Mouse (Mus musculus) testis, adult 2 months (tissue): ENCODE measurements around the gene Cyfip1. TPM values are rescaled to one million over a fixed set of nuclear protein-coding genes. Genes with fewer than 3 reads are reported as not detected.

Experiments used
- H3K27ac ChIP-seq: fragments of 200-500 bp; 2 replicates; pipeline ENCODE4 v1.5.1; 2012; ENCODE audit warnings: low read depth, low read length; ENCODE audit not compliant: control insufficient read depth, insufficient read depth
- H3K27me3 ChIP-seq: fragments of 200-500 bp; 2 replicates; pipeline ENCODE4 v1.6.1; 2012; ENCODE audit warnings: mild to moderate bottlenecking, low read length, moderate library complexity; ENCODE audit not compliant: control insufficient read depth, insufficient read depth
- H3K36me3 ChIP-seq: fragments of 200-500 bp; 2 replicates; pipeline ENCODE4 v1.6.1; 2012; ENCODE audit warnings: mild to moderate bottlenecking, low read length; ENCODE audit not compliant: control insufficient read depth, insufficient read depth
- H3K4me1 ChIP-seq: fragments of 200-500 bp; 2 replicates; pipeline ENCODE4 v1.6.1; 2012; ENCODE audit warnings: low read length; ENCODE audit not compliant: control insufficient read depth, insufficient read depth
- H3K4me3 ChIP-seq: fragments of 200-500 bp; 2 replicates; pipeline ENCODE4 v1.5.1; 2012; ENCODE audit warnings: low read depth, mild to moderate bottlenecking, low read length, moderate library complexity, mixed read lengths; ENCODE audit not compliant: control insufficient read depth
- CTCF ChIP-seq: fragments of 200-500 bp; IDR thresholded peaks from 2 replicates; pipeline ENCODE4 v1.5.1; 2012; ENCODE audit warnings: low read depth, mild to moderate bottlenecking, inconsistent platforms, low read length, moderate library complexity; ENCODE audit not compliant: control insufficient read depth, insufficient read depth, insufficient replicate concordance
- POLR2A ChIP-seq: fragments of 200-500 bp; IDR thresholded peaks from 2 replicates; pipeline ENCODE4 v1.6.1; 2012; ENCODE audit warnings: low read depth, mild to moderate bottlenecking, inconsistent platforms, low read length, moderate library complexity; ENCODE audit not compliant: control insufficient read depth
- polyA plus RNA-seq: library from polyadenylated mRNA; depleted of rRNA; stranded (reverse); fragments of >200 nt; gene quantifications from 2 replicates; pipeline ENCODE4 v1.2.3, GENCODE M21; 2012

Gene Cyfip1
- polyA plus RNA-seq, 1 experiment: 6.6 TPM

- Histone ChIP-seq H3K36me3 (no peaks in the 10 kb centered on the region), H3K27me3 (no peaks in the 10 kb centered on the region), H3K27ac (no peak overlapping the region), H3K4me1 (no peaks in the 10 kb centered on the region), H3K4me3 (no peak overlapping the region)
- TF ChIP-seq CTCF: no peak
- no peak for TF ChIP-seq POLR2A
Measured at GRCm38 (mm10) chr7:55855597-55855996, 14.1 kb downstream of the Cyfip1 start.

DNA sequence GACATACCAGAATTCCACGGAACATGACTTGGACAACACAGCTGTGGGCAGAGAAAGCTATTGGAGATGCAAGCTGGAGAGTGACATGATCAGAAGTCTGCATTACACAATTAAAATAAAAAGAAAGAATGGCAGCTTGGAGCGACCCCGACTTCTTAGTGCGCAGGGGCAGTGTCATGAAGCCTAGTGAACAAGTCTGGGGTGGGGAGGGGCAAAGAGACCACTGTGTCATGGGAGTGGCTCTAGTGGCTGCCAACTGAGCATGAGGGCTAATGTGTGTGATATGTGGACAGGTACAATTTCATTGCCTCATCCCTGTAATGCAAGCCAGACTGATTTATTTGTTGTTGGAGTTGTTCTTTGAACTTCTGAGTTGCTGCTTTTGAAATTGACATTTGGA, 15.2 kb downstream of the Cyfip1 start:
- Histone ChIP-seq H3K27me3 (no peaks in the 10 kb centered on the region), H3K4me1 (no peaks in the 10 kb centered on the region), H3K27ac (no peak overlapping the region), H3K36me3 (no peaks in the 10 kb centered on the region), H3K4me3 (no peak overlapping the region)
- no peak for TF ChIP-seq POLR2A
- TF ChIP-seq CTCF: no peak

GRCm38 (mm10) chr7:55857729-55858128, 16.2 kb downstream of the Cyfip1 start:
- no peaks in the 10 kb centered on the region for H3K27me3 ChIP-seq
- H3K4me3 ChIP-seq: no peak overlapping the region
- TF ChIP-seq POLR2A (no peak), CTCF (no peak)
- no peaks in the 10 kb centered on the region for H3K4me1 ChIP-seq
- no peaks in the 10 kb centered on the region for H3K36me3 ChIP-seq
- no peak overlapping the region for H3K27ac ChIP-seq

DNA sequence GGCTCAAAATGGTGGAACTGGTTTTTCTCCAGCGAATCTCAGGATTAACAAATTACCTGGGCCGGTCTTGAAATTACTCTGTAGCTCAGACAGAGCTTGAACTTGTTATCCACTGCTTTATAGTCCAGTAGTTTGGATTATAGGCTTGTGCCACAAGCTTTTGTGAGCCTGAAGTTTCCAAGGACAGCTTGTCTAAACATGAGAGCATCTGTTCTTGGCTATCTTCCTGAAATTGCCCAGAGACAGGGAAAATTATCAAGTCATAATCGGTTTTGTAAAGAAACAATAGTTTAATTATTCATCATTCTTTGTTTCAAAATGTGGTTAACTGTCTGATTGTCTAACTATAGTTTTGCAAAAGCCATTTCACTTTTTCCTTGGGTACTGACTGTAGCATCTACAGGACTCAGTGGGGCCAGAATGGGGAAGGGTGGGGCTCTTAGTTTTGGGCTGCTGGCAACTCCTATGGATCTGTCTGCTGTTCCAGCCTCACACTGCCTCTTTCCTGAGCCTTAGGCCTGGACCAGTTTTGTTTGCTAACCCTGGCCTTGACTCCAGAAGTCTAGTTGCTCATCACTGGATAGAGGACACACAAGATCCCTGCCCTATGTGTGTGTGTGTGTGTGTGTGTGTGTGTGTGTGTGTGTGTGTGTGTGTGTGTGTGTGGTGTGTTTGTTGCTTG, 17.4 kb downstream of the Cyfip1 start:
- Histone ChIP-seq H3K27ac (peak overlapping the region; percentile 12; the same call in 1 of the 2 replicates), H3K4me1 (no peaks in the 10 kb centered on the region), H3K36me3 (no peaks in the 10 kb centered on the region), H3K27me3 (no peaks in the 10 kb centered on the region), H3K4me3 (no peak overlapping the region)
- no peak for TF ChIP-seq POLR2A
- TF ChIP-seq CTCF: no peak

DNA sequence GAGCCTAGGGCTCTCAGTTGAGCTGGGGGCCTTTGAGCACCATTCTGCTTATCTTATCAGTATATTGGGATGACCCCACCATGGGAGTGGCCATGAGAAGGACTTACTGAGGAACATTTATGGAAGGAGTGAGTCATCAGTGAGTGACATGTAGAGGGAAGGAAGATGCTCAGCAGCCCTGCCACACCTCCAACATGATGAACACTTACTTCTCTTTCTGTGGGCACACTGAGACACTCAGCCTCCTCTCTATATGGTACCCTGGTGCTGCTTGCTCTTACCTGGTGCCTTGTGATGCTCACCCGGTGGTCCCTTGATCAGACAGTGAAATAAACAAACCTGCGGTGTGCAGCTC, 17.9 kb downstream of the Cyfip1 start:
- no peaks in the 10 kb centered on the region for H3K36me3 ChIP-seq
- no peaks in the 10 kb centered on the region for H3K4me1 ChIP-seq
- H3K27ac ChIP-seq: peak overlapping the region; percentile 19; the same call in 1 of the 2 replicates
- H3K27me3 ChIP-seq: no peaks in the 10 kb centered on the region
- no peak overlapping the region for H3K4me3 ChIP-seq
- TF ChIP-seq POLR2A (no peak), CTCF (no peak)

DNA sequence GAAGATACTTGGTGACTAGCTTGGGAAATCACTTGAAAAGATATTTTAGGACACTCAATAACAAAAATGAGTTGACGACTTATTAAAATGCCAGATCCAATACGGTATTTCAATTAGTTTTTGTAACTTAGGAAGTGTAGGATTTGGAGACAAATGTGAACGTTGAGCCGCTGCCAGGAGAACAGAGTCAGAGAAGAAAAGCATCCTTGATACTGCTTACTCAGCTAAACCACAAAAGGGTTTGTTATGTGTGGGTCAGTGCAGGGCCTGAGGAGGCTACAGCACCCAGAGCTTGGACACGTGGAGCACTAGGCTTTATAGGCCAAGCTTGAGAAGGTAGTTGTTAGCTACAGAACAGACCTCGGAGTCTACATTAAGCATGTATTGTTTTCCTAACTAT, 18.4 kb downstream of the Cyfip1 start:
- Histone ChIP-seq H3K4me1 (no peaks in the 10 kb centered on the region), H3K4me3 (no peak overlapping the region), H3K27ac (no peak overlapping the region), H3K36me3 (no peaks in the 10 kb centered on the region), H3K27me3 (no peaks in the 10 kb centered on the region)
- no peak for TF ChIP-seq CTCF
- no peak for TF ChIP-seq POLR2A

DNA sequence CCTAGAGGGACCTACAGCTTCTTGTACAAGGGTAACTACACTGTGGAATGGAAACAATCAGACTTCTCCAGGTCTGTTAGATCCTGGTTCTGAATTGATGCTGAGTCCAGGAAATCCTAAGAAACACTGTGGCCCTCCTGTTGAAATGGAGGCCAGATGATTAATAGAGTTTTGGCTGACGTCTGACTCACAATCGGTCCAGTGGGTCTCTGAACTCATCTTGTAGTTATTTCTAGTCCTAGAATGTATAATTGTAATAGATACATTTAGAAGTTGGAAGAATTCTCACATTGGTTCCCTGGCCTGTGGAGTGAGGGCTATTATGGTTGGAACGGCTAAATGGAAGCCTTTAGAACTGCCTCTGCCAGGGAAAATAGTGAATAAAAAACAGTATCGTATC, 19.6 kb downstream of the Cyfip1 start:
- Histone ChIP-seq H3K27me3 (no peaks in the 10 kb centered on the region), H3K27ac (no peak overlapping the region), H3K4me1 (no peaks in the 10 kb centered on the region; the same call in 1 of the 2 replicates), H3K36me3 (no peaks in the 10 kb centered on the region), H3K4me3 (no peak overlapping the region)
- TF ChIP-seq CTCF (no peak), POLR2A (no peak)
